Comparison of ENCODE assay signal across 33 mouse cellular contexts in genomic region chr4:83425119-83425518, GRCm38 (mm10).
"Had no signal": no experiment of that assay in that cellular context is flagged by ENCODE, and none has a peak within 500 bp of the region (broad histone marks: within the 10 kb centered on the region; RNA-seq: fewer than 3 reads in every experiment).

No protein-coding gene starts in this region.

- ATAC-seq: hindbrain, embryonic 16.5 days; hindbrain, postnatal 0 days; inflammation-experienced regulatory T-cells, adult 6 months; intestine, embryonic 15.5 days; intestine, embryonic 16.5 days; intestine, postnatal 0 days had no signal

- H3K4me2 ChIP-seq: heart, embryonic 11.5 days; heart, embryonic 12.5 days; heart, embryonic 13.5 days; heart, embryonic 15.5 days; hindbrain, embryonic 12.5 days; hindbrain, embryonic 13.5 days; hindbrain, embryonic 14.5 days; hindbrain, embryonic 15.5 days; intestine, embryonic 15.5 days; kidney, embryonic 15.5 days had no signal

- DNase-seq: heart, postnatal 10 days; heart, postnatal 36 days; kidney, adult 11 months; kidney, adult 18-20 months; kidney, adult 2 months; kidney, adult 8-10 months; kidney, adult 9 months; kidney, postnatal 10 days; kidney, postnatal 14 days; kidney, postnatal 25 days; kidney, postnatal 36 days; kidney, postnatal 4 days; layer of hippocampus, adult 9-11 months; layer of hippocampus, postnatal 36 days had no signal

- H3K9me3 ChIP-seq: heart, embryonic 12.5 days; heart, embryonic 13.5 days; heart, embryonic 15.5 days; hindbrain, embryonic 10.5 days; hindbrain, embryonic 12.5 days; hindbrain, embryonic 13.5 days; hindbrain, embryonic 15.5 days; intestine, embryonic 15.5 days; kidney, embryonic 15.5 days had no signal

- H3K4me3 ChIP-seq: heart, embryonic 12.5 days; heart, embryonic 13.5 days; heart, embryonic 15.5 days; hindbrain, embryonic 10.5 days; hindbrain, embryonic 12.5 days; hindbrain, embryonic 13.5 days; hindbrain, embryonic 15.5 days; intestine, embryonic 15.5 days; kidney, embryonic 15.5 days; layer of hippocampus, adult 2 months; left cerebral cortex, adult 2 months had no signal

- H3K27me3 ChIP-seq: heart, embryonic 12.5 days; heart, embryonic 13.5 days; heart, embryonic 15.5 days; hindbrain, embryonic 12.5 days; hindbrain, embryonic 13.5 days; hindbrain, embryonic 15.5 days; intestine, embryonic 15.5 days; kidney, embryonic 15.5 days had no signal

- H3K27ac ChIP-seq: heart, embryonic 13.5 days; heart, embryonic 15.5 days; hindbrain, embryonic 10.5 days; hindbrain, embryonic 12.5 days; hindbrain, embryonic 13.5 days; hindbrain, embryonic 14.5 days; hindbrain, embryonic 15.5 days; hindbrain, postnatal 0 days; intestine, embryonic 15.5 days; kidney, embryonic 15.5 days; kidney, postnatal 0 days; layer of hippocampus, adult 2 months; left cerebral cortex, adult 2 months had no signal

- H3K4me1 ChIP-seq: heart, embryonic 12.5 days; heart, embryonic 13.5 days; heart, embryonic 15.5 days; hindbrain, embryonic 10.5 days; hindbrain, embryonic 12.5 days; hindbrain, embryonic 15.5 days; intestine, embryonic 15.5 days; kidney, embryonic 15.5 days had no signal

- H3K9ac ChIP-seq: heart, embryonic 12.5 days; heart, embryonic 13.5 days; heart, embryonic 15.5 days; hindbrain, embryonic 12.5 days; hindbrain, embryonic 13.5 days; hindbrain, embryonic 14.5 days; hindbrain, embryonic 15.5 days; intestine, embryonic 15.5 days; kidney, embryonic 15.5 days had no signal
